Mouse (Mus musculus): ENCODE results near the gene Etv4.

DNA sequence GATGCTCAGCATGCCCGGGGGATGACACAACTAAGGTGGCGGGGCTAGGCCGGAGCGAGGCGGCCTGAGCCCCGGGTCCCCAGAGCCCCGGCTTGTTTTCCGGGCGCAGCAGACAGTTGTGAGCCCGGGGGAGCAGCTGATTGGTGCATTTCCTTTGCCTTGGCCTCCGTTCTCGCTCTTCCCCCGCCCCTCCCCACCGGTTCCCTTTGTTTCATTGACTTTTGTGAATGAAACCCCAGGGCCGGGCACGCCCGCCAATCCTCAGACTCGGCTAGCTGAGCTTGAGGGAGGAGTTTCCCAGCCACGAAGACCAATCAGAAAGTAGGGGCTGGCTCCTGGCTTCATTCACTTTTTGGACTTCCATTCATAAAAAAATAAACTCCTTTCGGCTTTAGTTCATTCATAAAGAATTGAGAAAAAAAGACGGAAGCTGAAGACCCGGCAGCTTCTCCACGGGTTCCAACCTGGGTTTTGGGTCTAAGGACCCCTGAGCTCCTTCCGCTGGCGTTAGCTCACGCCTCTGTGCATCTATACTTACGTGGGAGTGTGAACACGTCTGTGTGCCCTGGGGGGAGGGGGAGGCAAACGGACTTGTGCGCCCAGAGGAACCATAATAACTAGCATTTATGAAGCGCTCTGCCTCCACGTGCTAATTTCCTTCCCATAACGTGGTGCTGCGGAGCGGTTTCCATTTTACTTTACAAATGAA is at the start of gene Etv4:
- TF ChIP-seq CTCF (IDR thresholded peaks at IDR 0.05) (no peak), POLR2A (IDR thresholded peaks at IDR 0.05; ENCODE audit: insufficient read depth, low read depth, low read length) (no peak)

All from heart, adult 2 months (tissue).